Mouse (Mus musculus) CD4-positive, CD25-positive, alpha-beta regulatory T cell, adult 2 months (primary cell): ENCODE measurements around the gene Gata3.

Experiments
- DNase-seq: peaks from one replicate; pipeline ENCODE4 v3.0.0-alpha.2; 2012; ENCODE audit warnings: low read depth, low spot score

The Gata3 gene

DNA sequence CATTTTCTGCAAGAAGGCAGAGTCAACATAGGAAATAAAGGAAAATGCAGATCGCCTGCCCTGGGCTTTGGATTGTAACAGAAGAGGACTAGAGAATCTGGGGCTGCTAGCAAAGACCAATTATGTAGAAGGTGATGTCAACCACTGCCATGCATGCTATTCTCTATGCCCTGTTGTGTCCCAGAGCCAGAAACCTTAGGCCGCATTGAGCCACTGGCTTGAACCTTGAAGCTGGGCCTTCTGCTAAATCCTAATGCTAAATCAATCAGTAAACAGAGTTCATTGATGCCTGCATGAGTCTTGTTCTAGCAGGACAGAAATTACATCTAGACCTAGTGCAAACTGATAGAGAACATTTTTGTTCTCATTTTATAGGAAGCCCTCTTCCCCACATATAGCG lies 3.8 kb downstream of the Gata3 start:
- no peak for DNase-seq

DNA sequence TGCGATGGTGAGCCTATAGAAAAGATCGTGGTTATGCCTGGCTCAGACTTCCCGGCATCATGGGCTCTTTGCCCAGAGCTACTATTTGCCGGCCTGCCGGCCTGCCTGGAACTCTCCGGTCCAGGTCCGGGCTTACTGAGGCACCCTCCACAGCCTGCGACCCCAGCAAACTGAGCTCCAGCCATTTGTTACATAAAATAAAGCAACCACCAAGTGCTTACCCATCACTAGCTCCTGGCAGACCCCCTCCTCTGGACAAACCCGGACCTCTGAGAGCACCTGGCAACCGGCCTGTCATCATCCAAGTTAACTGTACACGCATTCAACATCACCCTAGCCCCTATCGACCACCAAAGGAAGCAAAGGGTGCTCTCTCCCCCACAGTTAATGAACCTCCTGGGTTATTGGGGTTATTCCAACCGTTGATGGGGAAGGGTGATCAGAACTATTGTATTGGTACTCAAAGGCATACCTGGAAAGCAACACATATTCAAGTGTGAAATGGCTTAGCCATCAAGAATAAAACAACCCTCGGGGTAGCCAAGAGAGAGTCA lies 4.5 kb downstream of the Gata3 start:
- no peak for DNase-seq

DNA sequence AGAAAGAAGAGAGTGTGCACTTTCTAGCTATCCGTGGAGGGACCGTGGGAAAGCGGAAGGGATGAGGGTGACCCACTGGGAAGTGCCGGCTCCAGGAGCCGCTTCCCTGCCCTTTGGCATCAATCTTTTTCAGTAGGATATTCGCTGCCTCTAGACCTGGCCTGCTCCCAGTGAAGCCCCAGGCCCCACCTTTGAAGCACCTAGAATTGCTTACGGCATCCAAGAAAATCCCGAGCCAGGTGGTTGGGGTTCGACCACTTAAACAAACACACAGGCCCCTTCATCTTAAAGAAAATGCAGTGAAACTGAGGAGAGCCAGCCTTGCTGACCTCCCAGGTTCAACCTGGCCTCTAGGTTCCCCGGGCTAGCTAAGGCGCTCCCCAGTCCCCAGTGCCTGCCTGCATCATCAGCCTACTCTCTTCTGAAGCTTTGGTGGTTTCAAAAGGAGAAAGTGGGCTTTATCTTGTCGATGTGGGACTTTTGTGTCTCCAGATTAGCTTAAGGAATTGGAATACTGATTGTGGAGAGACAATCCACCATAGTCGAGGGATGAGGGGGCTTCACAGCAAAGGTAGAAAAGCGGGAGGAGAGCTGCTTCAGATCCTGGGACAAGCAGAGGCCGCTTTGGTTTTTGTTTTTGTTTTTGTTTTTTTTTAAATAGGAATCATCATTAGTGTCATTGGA lies 5.2 kb downstream of the Gata3 start:
- DNase-seq: no peak

DNA sequence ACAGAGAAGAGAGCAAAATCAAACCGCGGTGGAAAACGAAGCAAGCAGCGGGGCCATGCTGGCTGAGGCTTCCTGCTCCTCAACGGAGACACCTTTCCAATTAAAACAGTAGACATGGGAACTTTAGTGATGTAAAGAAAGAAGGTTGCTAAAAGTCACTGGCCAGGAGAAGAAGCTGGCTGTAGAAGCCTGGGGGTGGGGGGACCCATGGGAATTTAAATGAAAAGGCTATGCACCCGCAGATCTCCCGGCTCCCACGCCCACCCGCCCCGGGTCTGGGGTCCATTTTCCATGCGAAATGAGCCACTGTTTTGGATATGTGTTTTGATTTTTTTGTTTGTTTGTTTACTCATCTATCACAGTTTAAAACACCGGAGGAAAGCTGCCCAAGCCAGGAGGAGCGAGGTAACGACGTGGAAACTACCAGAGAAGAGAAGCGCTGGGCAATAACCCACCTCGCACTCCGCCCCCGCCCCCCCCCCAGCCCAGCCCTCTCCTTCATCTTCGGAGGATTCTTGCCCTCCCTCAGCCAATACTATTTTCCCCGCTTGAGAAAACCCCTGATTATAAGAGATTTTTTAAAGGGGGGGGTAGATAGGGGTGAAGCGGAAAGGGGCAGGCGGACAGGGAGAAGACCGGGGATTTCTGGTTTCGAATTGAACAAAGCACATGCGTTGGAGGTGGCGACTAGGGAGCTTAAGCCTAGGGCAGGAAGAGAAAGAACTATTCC lies 5.9 kb downstream of the Gata3 start:
- peak; percentile 60 for DNase-seq

DNA sequence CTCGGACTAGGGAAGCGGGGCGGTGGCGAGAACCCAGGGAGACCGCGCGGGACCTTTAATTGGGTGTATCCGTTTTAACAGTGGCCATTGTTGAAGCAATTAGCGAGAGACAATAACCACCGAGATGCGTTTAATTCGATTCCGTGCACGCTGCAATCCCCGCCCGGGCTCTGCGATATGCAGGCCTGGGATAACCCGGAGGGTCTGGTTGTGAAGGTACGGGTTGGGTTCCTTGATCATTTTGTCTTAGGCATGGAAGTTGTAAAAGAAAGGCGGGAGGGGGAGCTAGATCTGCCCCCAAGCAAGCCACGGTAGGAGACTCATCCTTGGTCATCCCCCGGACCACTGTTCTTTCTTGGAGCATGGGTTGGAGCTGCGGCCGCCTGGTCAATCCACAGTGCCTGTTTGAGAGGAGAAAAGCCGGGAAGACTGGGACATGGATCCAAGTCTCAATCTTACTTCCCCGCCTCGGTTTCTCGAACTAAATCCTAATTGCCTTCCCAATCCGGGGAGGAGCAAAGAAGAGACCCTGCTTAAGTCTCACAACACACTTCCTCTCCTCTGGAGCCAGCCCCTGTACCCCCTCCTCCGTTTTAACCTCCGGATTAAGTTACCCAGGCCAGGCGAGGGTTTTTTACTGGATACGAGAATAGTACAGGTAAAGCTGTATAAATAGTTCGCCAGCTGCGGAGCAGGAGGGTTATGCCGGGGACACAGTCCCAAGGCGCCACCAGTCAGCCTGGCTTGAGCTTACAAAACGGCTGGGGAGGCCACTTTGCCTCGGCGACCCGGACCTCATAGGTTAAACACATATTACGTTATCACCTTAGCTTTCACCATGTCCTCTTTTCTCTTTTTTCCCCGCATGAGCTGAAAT lies 6.7 kb downstream of the Gata3 start:
- peak; percentile 49 for DNase-seq

DNA sequence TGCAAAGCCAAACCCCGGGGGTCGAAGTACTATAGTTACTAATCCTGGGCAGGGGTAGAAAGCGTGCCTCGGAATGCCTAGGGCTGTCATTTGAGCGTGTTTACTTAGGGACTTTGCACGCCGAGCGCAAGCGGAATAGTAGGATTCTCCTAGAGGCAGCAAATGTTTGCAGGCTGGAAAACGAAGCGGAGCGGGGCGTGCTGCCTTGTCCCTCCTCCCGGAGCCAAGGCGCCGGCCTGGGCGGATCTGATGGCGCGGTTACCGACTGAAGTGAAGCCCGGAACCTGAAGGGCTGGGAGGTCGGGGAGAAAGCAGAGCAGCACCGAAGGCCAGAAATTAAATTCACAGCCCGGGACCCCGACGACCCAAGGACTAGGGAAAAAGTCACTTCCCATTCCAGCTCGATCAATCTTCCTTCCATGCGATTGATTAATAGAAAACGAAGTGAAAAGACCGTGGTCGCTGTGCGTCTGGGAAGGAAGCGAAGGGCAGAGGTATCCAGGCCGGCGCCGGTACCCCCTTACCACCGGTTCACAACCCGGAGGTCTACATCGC lies 7.4 kb downstream of the Gata3 start:
- DNase-seq: peak; percentile 61

DNA sequence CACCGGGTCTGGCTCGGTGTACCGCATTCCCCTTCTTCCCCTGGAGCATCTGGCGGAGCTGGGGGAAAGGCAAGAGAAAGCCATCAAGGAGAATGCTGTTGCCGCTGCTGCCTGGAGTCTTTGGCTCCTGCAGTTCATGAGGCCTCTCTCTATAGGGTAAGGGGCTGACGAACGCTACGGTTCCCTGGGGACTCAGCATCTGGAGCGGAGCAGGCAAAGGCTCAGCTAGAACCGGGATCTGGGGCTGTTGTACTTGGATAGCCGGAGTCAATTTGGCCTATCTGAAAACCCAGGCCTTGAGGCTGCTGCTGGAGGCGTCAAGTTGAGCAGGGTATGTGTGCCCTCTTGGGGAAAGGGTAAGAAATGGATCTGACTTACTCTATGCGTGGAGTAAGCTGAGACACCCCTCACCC lies 8.2 kb downstream of the Gata3 start:
- peak; percentile 66 for DNase-seq

DNA sequence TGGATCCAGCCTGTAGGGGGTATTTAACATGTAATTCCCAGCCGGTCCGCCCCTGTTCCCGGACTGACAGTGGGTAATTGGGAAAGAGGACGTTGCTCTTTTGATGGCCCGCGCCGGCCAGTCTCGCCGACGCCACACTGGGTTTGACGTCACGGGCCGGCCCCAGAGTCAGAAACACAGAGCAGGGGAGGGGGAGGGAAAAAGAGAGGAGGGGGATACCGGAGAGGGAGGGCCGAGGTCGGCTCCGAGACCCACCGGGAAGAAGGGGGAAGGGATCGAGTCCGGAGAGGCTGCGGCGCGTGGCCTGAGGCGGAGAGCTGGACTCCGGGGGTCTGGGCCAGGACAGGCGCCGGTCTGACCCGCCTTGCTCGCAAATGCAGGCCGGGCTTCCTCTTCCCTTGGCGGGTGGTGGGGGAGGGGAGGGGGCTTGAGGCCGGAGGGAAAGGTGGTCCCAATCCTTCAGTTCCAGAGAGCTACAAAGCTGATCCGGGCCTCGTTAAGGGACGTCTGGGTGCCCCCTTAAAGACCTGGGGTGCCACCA lies 8.7 kb downstream of the Gata3 start, which contains the start of gene 4930412O13Rik:
Gene 4930412O13Rik (plus strand): TSS at position 202 of the 541 bp plus-strand sequence.
- DNase-seq: no peak

DNA sequence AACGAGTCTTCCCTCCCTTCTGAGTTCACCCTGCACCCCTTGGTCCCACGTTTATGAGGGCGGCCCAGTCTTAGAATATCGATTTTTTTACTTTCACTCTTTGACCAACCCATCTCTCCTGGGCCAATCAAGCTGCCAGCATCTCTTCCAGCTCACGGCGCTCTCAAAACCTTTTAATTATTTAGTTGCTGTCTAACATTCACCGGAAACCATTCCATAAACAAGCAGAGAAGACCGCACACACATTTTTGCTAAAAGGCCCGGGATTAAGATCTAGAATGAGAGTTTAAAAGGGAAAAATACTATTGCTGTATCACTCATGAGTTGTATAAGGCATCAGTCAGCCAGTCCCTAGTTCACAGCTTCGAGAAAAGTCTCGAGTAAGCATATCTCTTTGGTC lies 9.6 kb downstream of the Gata3 start:
- no peak for DNase-seq

DNA sequence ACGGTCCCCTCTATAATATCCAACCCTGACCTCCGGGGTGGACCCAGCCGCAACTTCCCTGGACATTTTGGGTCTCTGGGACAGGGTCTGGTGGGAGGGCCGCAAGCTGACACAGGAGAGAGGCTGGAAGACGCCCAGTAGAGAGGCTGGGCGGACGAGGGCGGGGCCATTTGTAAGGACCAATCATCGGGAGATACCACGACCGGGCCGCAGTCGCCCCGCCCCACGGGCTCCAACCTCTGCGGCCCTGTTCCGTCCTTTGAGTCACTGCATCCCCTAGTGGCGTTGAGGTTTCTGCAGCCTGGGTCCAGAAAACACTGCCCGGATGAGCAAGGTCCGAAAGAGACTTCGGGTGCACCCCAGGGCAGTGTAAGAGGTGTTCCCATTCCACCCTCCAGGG lies 10.3 kb downstream of the Gata3 start:
- DNase-seq: peak; percentile 94

DNA sequence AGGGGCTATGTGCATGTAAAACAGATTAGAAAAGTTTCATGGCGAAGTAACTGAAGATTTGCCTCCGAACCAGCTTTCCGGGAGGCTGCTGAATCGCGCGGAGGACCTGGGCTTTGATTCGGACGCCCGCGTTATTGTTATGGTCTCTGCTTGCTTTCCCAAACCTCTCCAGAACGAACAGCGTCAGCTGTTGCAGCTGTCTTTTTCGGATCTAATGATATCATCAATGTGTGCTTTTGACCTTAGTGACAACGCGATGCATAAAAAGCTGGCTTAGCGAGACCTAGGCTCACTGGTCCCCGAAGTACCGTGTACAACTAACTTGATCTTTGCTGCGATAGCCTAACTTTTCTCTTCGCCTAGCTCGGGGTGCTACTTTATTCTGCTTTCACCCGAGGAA lies 10.7 kb downstream of the Gata3 start:
- DNase-seq: no peak

DNA sequence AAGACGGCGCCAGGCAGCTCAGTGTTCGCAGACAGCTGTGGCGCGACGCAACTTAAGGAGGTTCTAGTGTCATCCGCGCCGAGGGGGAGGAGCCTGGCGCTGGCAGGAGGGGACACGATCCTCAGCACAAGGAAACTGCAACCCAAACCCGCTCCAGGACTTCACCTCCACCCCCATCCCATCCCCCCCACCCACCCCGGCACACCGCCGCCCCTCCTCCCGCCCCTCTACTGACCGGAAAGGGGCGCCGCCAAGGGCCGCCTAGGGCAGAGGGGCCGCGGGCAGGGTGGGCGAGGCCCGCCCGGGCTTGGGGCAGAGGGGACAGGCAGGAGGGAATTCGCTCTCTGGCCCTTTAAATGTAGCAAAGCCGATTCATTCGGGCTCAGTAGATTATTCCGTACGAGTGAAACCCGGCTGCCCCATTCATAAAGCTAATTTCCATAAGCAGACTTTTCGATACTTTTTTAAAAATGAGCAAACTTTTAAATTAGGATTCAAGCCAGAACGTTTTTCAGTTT lies 11.2 kb downstream of the Gata3 start:
- peak; percentile 91 for DNase-seq

DNA sequence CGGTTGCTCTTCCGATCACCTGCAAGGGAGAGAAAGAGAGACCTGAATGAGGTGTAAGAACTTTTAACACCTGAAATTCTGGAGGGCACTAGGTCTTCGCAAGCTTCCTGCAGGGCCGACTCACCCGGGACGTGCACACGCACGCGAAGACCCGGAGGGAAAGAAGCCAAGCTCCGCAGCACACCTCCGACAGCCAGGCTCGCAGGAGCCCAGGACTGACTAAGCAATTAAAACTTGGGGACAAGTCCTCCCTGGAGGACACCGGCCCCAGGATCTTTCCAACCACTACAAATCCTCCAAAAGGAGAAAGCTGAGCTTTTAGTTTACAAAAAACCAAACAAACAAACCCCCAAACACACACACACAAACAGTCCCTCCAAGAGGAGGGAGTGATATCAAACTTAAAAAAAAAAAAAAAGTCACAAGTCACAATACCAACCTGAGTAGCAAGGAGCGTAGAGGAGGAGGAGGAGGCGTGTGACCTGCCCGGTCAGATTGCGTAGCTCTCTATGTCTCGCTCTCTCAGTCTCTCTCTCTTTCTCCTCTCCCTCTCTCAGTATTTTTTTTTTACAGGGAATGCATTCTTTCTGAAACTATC lies 11.8 kb downstream of the Gata3 start:
- peak; percentile 66 for DNase-seq

DNA sequence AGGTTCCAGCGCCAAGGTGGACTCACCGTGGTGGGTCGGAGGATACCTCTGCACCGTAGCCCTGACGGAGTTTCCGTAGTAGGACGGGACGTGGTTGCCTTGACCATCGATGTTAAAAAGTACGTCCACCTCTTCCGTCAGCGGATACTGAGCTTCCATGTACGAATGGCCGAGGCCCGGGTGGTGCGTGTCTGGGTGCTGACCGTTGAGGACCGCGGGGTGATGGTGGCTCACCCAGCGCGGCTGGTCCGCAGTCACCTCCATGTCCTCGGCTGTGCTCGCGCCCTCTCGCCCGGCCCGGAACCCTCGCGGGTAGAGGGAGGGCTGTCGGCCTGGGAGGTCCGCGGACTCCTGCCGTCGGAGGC lies 12.5 kb downstream of the Gata3 start:
- peak; percentile 52 for DNase-seq

DNA sequence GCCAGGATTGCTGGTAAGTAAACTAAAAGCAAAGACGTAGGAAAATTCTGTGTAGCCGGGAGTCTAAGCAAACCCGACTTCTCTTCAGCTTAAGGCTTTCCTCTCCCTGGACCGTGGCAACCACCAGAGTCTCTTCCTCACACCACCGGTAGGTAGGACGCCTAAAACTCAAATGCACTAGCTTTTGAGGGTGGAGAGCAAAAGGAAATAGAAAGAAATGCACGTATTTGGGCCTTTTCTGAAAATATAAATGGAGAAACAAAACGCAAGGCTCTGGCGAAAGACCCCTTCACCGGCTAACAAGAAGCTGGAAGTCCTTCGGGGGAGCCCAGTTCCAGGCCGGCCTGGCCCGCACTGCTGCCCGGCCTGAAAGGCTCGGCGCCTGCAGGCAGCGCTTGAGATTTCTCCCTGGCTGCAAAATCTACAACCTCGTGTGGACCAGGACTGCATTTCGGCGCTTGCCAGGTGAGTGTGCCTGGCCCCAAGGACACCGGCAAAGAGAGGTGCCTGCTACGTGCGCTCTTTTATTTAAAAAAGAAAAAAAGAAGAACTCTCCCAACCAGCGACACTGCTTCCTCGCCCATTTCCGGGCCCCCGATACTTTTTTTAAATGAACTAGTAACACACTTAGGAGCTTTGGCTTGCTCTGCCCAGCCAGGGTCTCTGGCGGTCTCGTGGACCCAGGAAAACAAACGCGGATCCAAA lies 13.1 kb downstream of the Gata3 start:
- DNase-seq: peak; percentile 57

DNA sequence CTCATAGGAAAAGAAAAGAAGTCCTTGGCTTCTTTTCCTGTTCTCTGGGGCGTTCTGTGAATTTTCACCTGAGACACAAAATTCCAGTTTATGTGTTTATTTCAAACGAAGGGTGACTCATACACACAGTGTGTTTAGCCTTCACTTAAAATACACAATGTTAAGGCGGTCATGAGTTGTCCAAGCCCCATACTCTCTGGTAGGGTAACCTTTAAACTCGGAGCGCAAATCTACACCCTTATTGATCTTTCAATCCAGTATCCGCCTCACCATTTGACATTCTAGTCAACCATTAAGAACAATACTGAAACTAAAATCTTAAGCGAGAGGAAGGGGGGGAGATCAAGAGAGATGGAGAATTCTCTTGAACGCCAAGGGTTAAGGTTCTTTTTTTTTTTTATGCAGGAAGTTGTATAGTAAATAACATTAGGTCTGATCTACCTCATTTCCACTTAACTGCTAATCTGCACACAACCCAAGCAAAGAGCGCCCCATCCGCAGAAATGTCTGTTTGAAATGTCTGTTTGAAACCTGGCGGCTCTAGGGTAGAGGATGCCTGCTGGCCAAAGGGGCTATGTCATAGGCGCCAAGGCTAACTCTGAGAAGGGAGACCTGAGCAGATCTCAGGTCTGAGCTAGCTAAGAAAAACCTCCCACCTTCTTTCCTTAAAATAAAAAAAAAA lies 14.0 kb downstream of the Gata3 start:
- DNase-seq: peak; percentile 84

DNA sequence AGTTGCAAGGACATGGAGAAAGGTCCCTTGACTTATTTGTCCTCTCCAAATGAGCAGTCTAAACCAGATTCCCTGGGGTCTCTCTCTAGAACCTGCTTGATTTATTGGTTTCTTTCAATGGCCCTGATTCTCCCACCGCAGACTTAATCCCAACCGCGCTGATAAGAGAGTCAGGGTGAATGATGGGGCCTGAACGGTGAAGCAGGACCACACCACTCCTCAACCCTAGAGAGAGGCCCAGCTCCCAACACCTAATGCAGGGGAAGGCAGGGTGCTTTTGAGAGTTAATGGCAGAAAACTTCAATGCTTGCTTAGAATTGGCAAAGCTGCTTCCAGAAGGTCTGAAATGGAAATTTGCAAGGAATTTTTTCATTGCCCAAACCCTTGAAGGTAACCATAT lies 14.6 kb downstream of the Gata3 start:
- no peak for DNase-seq

DNA sequence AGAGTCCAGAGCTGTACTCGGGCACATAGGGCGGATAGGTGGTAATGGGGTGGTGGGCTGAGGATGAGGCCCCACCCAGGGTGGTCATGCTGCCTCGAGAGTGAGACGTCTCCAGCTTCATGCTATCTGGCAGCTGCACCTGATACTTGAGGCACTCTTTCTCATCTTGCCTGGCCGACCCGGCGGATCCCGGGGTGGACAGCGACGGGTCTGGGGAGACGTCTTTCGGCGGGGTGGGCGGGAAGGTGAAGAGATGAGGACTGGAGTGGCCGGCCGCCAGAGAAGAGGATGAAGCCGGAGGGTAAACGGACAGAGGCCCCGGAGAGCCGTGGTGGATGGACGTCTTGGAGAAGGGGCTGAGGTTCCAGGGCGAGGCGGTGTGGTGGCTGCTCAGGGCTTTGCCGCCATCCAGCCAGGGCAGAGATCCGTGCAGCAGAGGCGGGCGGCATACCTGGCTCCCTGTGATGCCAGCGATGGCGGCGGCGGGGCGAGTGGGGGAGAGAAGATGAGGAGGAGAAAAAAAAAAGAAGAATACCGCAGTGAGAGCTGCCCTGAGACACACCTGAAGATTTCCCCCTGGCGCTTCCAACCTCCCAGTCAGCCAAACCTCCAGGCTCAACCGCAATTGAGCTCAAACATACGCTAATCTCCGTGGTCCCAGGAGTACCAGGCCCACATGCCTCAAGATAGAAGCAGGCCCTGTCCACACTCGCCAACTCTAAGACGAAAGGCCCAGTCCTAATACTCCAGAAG lies 15.2 kb downstream of the Gata3 start:
- DNase-seq: peak; percentile 51

DNA sequence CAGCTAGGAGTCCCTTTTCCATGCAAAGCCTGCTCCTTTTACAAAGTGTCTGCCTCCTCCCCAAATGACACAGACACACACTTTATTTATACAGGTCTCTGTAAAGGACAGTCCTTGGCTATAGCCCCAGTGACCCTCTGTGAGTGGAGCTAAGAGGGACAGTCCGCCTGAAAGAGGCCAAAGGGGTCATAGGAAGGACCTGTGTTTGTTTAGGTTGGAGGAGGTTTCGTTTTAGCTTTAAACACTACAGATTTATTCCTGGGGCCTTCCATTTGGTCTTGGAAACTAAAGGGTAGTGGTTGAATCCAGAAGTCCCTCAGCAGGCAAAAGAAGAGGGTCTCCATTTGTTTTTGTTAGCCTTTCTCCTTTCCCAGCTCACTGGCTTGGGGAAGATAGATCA lies 16.1 kb downstream of the Gata3 start:
- no peak for DNase-seq
